Mouse (Mus musculus): ENCODE measurements around the gene Wnt3a. TPM values are rescaled to one million over a fixed set of nuclear protein-coding genes. Genes with fewer than 3 reads are reported as not detected.
A peak's percentile ranks its signal among the peaks of the same experiment; 100 is the strongest.

Gene Wnt3a
- total RNA-seq, 2 experiments from 2014 or later = not detected

DNA sequence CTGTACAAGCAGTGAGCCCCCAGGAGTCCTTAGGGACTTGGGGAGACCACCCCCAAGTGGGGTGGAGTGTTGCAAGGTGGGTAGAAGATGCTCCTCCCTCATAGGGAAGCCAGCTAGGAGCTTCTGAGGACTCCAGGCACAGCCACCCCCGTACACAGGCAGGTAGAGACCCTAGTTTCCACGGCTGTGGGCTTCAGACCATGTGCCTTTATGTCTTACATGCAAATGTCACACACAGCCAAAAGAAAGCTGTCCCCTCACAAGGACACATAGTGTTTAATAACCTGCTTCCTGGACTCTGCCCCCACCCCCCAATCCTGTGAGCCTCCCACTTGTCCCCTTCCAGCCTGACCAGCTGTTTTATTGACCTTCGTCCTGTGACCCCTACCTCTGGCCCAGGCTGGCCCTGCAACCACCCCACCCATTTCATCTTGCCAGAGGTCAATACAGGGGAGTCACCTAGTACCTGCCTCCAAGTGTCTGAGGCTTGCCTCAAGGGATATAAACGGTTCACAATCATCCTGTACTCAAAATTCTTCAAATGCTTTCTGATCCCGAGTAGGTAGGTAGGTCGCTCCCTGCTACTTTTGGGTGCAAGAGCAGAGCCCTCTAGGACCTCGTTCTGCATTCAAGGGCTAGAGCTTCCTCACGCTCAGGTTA, 25.3 kb downstream of the Wnt3a start:
- DNase-seq = no peak
- intact Hi-C loops (cut with DNase I) = no loop called here

DNA sequence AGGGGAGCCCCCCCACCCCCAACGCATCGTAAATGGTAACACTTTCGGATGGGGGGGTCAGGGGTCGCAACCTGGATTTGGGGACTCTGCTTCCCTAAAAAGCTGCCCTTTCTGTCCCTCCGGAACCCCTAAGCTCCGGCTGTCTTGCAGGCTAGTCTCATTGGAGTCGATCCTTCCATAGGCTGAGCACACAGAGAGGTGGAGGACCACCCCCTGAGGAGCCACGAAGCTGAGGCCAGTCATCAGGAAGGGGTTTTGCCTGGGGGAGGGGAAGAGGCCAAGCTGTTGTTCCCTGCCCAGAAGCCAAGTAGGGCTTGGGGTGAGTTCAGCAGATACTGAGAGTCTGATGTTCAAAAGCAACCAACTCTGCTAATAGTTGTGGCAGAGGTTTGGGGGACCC, 26.0 kb downstream of the Wnt3a start:
- intact Hi-C loops (cut with DNase I) = no loop called here
- DNase-seq = no peak

DNA sequence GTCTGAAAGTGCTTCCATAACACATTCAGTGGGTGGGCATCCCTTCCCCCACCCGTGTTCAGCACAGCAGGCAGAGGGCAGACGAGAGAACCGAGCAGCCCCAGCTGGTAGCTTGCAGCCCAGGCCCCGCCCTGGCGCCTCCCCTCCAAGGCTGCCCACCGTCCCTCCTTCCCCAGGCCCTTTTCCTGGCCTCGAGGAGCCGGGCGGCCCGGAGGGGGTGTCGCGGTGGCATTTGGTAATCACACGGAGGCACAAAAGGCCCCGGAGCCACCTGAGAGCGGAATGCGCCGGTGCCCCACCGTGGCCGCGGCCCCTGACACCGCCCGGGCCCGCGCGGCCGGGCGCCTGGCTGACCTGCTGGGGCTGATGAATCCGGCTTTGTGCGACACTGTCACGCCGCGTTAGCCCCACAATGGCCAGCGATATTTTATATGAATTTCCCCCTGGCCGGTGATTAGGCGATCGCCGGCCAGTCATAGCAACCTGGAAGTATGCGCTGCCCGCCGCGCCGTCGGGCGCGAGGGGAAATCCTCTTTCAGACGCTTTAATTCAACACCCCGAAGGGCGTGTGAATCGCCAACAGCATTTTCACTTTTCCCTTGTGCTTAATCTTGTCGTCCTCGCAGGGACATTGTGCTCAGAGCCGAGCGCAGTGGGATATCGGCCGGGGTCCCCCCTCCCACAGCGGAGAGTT, 26.5 kb downstream of the Wnt3a start:
- intact Hi-C loops (cut with DNase I) = no loop called here

DNA sequence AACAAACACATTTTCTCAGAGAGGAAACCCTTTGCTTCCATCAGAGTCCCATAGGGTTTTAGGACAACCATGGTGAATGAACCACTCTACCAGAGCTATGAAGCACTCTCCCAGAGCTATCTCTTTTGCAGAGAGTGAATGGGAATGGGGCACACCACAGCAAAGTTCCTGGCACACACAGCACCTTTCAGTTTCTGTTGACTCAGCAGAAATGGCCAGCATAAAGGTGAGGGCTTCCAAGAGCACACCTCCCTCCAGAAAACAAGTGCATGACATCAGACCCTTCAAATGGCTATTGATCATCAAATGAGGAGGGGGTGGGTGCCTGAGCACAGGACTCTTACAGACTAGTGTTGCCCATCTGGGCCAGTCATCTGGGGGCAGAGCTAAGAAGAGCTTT, 28.2 kb downstream of the Wnt3a start:
- DNase-seq = no peak
- intact Hi-C loops (cut with DNase I) = no loop called here

More for the DNA sequence above, 26.5 kb downstream of the Wnt3a start:
- DNase-seq = peak; percentile 14 to 20

DNA sequence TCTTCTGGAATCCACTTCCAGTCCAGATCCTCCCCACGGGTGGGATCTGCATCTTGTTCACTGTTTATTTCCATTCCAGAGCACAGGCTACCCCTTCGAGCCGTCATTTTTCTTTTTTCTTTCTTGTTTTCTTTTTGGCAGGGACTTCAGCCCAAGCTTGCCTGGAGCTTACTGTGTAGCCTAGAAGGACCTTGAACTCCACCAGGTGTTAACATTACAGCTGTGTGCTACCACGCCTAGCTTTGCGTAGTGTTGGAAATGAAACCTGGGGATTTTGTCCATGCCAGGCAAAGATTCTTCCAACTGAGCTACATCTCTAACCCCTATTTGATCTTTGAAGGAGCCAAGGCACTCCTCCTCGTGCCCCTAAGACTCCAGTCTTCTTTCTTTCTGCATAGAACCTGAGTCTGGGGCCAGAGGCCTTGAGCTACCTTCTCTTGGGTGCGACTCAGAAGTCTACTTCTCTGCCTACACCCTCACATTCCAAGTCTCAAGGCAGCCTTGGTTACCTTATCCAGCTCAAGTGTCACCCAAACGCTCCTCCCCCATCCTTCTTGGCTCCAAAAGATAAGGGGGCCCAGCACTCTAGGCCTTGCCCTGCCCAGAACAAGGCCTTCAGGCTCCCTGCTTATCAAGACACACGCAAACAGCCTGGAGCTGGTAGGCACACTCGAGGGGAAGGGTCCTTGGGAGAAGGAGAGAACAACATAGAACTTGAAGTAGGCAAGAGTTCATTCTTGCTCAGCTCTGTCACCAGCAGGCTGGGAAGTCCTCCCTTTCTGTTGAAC, 29.7 kb downstream of the Wnt3a start:
- DNase-seq = no peak
- intact Hi-C loops (cut with DNase I) = no loop called here

DNA sequence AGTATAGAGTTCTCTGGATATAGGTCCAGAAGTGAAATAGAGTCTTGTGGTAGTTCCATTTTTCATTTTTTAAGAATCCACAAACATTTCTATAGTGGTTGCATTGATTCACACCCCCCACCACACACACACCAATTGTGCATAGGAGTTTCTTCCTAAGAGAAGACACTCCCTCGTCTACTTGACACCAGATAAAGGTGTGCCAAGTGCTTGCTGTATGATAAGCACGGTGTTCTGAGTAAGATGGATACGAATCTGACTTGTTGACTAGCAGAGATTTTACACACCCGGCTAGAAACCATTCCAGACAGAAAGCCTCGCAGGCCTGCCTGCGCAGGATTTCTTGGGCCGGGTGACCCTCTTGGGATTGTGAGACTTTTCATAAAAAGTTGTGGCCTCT, 30.9 kb downstream of the Wnt3a start:
- intact Hi-C loops (cut with DNase I) = no loop called here
- no peak for DNase-seq

DNA sequence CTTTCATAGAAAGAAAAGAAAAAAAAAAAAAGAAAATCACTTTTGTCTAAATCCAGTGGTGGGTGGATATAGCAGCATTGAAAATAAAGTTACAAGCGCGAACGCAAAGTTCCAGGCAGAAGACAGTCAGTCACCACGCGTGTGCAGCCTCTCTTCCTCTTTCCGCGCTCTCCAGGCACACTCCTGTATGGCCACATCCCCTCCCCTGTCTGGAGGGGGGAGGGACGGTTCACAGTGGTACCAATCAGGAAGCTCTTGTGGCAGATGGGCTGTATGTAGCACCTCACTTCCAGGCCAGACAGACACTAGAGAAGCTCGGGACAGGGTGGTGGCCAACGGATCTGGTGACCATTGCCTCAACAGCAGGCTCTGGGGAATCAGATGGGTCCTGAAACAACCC, 42.5 kb downstream of the Wnt3a start:
- no peak for DNase-seq
- intact Hi-C loops (cut with DNase I) = no loop called here

DNA sequence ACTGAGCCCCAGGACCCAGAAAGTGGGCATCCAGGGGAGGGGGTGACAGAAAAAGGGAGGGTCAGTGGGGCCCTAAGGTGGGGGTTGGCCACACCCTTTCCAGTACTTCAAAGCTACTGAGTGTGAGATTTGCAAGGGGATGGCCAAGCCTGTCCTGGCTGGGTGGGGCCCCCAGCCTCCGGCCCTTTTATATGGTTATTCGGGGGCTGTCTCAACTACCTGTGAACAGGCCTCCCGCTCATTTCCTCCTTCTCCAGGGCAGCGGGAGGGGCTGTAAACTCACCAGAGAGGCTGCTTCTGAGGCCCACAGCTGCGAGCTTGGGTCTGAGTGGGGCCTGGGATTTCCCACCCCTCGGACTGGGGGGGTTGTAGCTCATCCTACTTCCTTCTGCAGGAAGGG, 46.7 kb downstream of the Wnt3a start:
- intact Hi-C loops (cut with DNase I) = no loop called here
- DNase-seq = no peak

DNA sequence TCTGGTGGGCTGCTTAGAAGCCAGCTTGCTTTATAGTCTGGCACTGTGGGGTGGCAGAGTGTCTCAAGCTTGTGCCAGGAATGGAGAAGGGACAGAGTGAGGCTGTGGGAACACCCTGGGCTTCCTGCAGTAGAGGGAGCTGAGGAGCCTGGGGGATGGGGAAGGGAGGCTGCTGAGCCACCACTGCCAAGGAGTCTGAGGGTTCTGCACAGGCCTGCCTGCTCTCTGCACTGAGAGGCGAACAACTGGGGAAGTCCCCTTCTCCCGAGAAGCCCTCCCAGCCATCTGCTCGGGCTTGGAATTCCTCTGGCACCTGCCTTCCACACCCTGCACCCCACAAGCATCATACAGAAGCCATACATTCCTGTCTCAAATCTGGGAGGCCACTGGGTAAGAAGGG, 48.7 kb downstream of the Wnt3a start:
- DNase-seq = no peak
- intact Hi-C loops (cut with DNase I) = no loop called here

DNA sequence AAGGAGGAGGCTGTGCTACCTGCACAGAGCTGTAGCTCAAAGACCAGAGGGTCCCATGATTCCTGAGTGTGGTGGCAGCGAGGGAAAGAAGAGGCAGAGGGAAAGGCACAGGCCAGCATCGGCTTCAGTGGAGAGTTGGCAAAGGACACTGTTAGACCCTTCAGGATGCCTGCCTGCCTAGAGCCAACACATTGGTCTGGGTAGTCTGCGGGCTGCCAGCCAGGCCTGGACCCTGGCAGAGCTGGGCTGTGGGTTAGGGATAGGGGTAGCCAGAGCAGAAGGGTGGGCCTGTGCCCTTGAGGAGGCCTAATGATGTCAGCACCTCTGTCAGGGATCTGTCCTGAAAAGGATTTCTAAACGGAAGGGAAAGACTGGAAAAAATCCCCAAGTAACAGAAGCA, 50.8 kb downstream of the Wnt3a start:
- DNase-seq = no peak
- intact Hi-C loops (cut with DNase I) = loop anchor here (2.0 to 5.0 kb wide), 2 partner anchors 59 to 243 kb away; no protein-coding TSS in a partner anchor

DNA sequence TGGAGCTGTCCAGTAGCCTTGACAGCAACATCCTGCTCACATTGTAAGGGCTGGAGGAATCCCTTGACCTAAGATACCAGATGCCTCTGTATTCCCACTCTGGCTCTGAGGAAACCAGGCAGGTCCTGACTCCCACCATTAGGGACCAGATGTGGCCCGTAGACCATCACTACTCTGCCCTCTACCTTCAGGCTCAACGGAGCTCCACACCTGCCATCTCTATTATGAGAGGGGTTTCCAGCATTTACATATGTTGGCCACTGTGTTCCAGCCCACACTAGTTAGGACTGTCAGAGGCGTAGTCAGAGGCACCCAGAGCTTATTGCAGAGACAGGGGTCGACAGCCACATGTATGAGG, 51.1 kb downstream of the Wnt3a start:
- intact Hi-C loops (cut with DNase I) = loop anchor here (2.0 to 5.0 kb wide), 2 partner anchors 59 to 243 kb away; no protein-coding TSS in a partner anchor

DNA sequence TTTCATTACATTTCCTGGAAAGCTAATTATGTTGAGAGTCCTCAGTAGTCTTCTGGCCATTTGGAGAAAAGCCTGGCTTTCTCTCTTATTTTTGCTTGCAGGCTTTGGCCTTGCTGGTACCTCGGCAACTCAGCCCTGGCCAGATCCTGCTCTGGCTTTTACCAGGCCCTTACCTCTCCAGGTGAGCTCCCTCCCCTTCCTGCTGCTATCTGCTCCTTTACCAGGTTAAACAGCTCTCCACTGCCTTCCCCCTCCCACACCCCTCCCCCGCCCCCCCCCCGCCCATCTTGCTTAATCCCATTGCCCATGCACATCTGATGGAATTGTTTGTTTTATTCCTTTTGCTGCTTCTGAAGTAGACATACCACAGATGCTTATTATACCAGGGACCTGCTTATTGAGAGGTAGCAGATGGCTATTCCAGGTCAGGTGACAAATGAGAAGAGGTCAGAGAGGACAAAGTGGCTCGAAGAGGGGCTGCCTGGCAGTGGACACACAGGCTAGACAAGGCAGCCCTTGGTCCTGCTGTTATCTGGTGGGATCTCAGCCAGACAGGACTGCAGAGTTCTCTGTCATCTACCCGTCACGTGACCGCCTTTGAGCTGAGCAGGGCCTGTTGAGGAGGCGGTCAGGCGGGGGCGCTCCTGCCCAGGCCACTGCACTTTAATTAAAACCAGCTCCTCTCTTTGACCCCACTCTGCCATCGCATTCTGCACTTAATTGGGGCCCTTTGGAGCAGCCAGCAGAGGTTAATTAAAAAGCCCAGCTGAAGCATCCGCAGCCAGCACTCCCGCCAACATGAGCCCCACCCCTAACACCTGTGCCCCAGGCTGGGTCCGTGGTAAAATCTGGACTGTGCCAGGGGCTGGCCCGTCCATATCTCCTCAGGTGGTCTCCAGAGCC, 51.8 kb downstream of the Wnt3a start:
- intact Hi-C loops (cut with DNase I) = loop anchor here (2.0 to 5.0 kb wide), 2 partner anchors 60 to 244 kb away; no protein-coding TSS in a partner anchor
- peak; percentile 43 to 61 for DNase-seq

More for the DNA sequence above, 51.1 kb downstream of the Wnt3a start:
- DNase-seq = no peak

DNA sequence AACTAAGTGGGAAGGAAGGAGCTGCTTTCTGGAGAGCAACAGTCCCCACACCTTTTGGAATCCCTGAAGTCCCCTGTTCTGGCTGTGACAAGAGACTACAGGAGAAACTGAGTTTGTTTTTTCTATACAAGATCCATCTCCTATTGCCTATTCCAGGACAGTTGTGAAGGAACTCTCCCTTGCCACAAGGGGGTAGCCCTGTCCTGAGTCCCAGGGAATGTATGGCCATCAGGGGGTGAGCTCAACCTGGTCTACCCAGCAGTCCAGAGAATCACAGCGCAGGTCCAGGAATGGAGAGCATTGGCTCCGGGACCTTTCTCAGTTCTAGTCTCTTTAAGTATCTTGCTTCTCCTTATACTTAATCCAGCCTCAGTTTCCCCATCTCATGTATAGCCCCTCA, 57.8 kb downstream of the Wnt3a start:
- intact Hi-C loops (cut with DNase I) = no loop called here
- DNase-seq = no peak

DNA sequence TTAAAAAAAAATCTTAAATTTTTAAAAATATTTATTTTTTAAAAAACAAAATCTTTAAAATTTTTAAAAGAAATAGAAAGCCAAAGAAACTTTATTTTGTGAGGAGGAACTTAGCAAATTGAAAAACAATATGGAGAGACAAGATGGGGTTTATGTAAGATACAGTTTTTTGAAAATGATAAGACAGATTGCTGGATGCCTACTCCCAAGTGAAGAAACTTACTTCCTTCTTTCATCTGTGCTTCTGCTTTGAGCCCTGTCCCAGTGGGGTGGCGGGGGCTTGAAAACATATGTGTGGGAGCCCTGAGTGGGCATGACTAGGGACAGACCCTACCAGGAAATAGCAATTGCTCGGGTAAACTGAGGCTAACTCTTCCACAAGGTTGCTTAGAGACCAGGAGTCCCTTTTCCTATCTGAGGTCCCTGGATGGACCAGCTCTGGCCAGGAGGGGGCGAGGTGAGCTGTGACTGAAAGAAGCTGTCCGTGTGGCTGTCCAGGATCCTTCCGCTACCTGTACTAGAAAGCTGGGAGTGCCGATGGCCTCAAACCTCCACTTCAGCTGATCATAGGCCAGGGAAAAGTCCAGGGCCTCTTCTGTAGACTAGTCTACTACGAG, 60.3 kb downstream of the Wnt3a start:
- peak; percentile 58 to 66 for DNase-seq
- intact Hi-C loops (cut with DNase I) = no loop called here

DNA sequence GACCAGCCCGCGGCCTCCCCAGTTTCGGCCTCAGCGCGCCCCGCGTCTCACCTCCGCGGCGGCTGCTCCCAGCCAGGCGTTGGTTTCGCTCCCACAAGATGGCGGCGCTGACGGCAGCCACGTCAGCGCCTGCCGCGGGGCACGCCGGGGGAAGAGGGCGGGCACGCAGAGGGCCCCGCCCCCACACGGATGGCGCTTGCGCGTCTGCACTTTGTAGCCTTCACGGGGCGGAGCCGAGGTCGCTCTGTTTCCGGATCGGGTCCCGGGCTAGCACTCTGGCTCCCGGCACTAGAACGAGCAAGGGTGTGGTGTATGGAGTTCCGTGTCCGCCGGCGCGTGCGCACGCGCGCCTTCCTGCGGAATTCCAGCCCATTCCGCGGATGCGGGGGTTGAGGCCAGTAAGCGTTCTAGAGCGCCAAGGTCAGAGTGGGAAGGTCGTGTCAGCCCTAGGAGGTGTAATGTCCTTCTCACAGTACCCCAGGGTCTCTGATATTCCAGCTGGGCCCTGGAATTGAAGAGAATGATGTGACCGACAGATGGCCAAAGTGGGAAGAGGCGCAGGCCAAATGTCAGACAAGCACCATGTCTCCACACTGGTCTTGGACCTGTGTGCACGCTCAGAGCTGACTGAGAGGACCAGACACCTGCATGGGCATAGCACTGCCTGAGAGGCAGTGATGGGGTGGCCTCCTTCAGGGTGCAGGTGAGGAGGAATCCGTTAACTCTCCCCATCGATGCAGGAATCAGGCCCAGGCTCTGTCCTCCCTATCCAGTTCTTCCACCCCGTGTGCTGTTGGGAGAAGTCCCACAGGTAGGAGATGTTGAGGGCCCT, 62.2 kb downstream of the Wnt3a start, which contains the start of gene Arf1:
Gene Arf1, minus strand, starts transcription at position 149 of the 832 bp plus-strand sequence.
- peak; percentile 96 to 98 for DNase-seq
- intact Hi-C loops (cut with DNase I) = loop anchor here (2.0 to 5.0 kb wide), 2 partner anchors 36 to 66 kb away; partner anchors contain the start of genes Guk1 and Iba57

DNA sequence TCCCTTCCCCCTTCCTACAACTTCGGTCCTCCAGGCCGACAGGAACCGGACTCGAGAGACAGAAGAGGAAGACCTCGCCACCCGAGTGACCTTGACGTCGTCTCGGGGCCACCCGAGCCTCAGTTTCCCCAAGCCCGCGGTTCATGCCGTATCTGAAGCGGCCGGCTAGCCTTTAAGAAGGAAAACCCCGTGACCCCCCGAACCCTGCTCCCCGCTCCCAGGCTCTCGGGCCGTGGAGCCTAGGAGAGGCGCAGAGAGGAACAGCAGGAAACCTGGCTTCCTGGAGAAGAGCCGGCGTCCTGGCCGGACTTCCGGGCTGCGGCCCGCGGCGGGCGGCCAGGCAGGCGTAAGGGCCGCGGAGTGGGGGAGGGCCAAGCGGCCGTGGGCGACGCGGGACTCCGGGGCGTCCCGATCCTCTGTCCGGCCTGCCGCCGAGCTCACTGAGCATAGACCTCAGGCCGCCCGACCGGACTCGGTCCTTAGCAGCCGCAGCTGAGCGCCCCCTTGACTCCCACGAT, 62.9 kb downstream of the Wnt3a start:
- intact Hi-C loops (cut with DNase I) = loop anchor here (2.0 to 5.0 kb wide), 3 partner anchors 19 to 65 kb away; partner anchors contain the start of genes 2310033P09Rik, Guk1 and Iba57

DNA sequence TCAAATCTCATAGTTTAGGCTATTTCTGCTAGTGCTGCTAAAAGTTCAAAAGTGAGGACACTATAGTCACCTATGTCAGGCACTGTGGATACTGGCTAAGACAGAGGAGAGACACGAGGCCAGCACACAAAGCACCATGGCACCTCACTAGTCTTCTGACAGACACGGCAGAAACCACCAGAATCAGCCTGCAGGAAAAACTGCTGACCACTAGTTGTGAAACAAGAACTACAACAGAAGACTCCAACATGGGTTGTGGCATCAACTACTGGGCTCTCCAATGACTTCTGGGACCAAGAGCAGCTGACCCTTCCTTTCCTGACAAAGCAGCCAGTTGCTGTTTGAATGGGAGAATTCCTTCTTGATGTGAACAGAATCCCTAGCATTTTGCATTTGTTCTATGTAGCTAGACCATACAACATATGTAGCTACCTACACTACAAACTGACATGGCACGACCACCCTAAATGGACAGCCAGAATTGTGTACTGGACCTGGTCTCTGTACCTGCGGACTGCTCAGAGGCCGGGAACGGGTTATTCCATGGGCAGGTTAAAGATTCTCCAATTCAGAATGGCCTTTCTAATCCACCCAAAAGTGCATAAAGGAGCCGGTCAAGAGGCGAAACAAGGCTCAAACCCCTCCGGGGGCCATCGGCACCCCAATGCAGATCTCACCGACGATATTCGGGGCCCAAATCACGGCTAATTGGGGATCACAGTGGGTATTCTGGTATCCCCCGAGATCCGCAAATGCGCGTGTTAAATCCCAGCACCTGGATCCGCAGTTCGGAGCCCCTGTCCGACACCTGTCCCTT, 63.6 kb downstream of the Wnt3a start:
- intact Hi-C loops (cut with DNase I) = loop anchor here (2.0 to 5.0 kb wide), 2 partner anchors 18 to 35 kb away; partner anchors contain the start of genes 2310033P09Rik and Guk1
- no peak for DNase-seq

More for the DNA sequence above, 62.9 kb downstream of the Wnt3a start:
- DNase-seq = no peak

Data from heart, postnatal 36 days (tissue).